In genomic region chr15:84591573-84592139, GRCm38 (mm10) we compare ENCODE assay signal across 18 mouse cellular contexts. TPM values are rescaled to one million over a fixed set of nuclear protein-coding genes. Genes with fewer than 3 reads are reported as not detected.
DNase-seq lines count a peak whose midpoint lies in the region; ATAC-seq and TF ChIP-seq lines count a peak whose summit lies in the region.
"Had no signal": no experiment of that assay in that cellular context is flagged by ENCODE, and none has a peak within 500 bp of the region (broad histone marks: within the 10 kb centered on the region; RNA-seq: fewer than 3 reads in every experiment).

No protein-coding gene starts in this region.

- peaks cover 15% of the 10 kb centered on the region; the same call in 1 of the 2 replicates for H3K4me1 ChIP-seq in heart, postnatal 0 days (ENCODE audit: control insufficient read depth, insufficient read depth)
- H3K4me1 ChIP-seq in embryonic facial prominence, embryonic 15.5 days = peaks cover 40% of the 10 kb centered on the region
- H3K4me1 ChIP-seq in limb, embryonic 13.5 days = peaks cover 43% of the 10 kb centered on the region

- no peak for DNase-seq in heart, postnatal 0 days (ENCODE audit: low spot score)
- DNase-seq in heart, postnatal 14 days = no peak
- DNase-seq in NIH3T3 (ENCODE audit: low read depth) = peak; percentile 30
- no peak for DNase-seq in right cerebral cortex, postnatal 36 days (ENCODE audit: low spot score in 2 of 2)
- DNase-seq in cerebellum, postnatal 25 days = no peak
- DNase-seq: B cell, adult 2 months; cerebellum, adult 18-20 months; gastrocnemius, postnatal 25 days; thymus, postnatal 4 days had no signal

- no peak overlapping the region for H3K9ac ChIP-seq in heart, postnatal 0 days (replicated peaks; ENCODE audit: low read depth, low read length)
- H3K9ac ChIP-seq in embryonic facial prominence, embryonic 15.5 days = no peak overlapping the region
- no peak overlapping the region for H3K9ac ChIP-seq in limb, embryonic 13.5 days
- H3K9ac ChIP-seq: embryonic facial prominence, embryonic 12.5 days; lung, embryonic 15.5 days; midbrain, embryonic 15.5 days had no signal

- intact Hi-C loops in heart, postnatal 14 days (cut with DNase I) = no loop called here

- H3K27ac ChIP-seq in heart, postnatal 0 days (ENCODE audit: low read depth) = no peak overlapping the region
- H3K27ac ChIP-seq in embryonic facial prominence, embryonic 15.5 days (replicated peaks) = 0 out of 2 replicates have a peak overlapping the region, but pooled peaks have one; percentile 22
- no peak overlapping the region for H3K27ac ChIP-seq in limb, embryonic 13.5 days
- H3K27ac ChIP-seq: embryonic facial prominence, embryonic 12.5 days; heart, embryonic 10.5 days; left cerebral cortex, adult 2 months; lung, embryonic 15.5 days; midbrain, embryonic 15.5 days had no signal

- no peaks in the 10 kb centered on the region for H3K9me3 ChIP-seq in heart, postnatal 0 days (replicated peaks; ENCODE audit: control insufficient read depth, low read length)
- no peaks in the 10 kb centered on the region for H3K9me3 ChIP-seq in embryonic facial prominence, embryonic 15.5 days (replicated peaks)
- no peaks in the 10 kb centered on the region for H3K9me3 ChIP-seq in limb, embryonic 13.5 days
- H3K9me3 ChIP-seq: embryonic facial prominence, embryonic 12.5 days; heart, embryonic 10.5 days; lung, embryonic 15.5 days; midbrain, embryonic 15.5 days had no signal

- 47% methylated on average over 13 of the region's 13 CpGs for WGBS in heart, postnatal 0 days
- WGBS in embryonic facial prominence, embryonic 15.5 days = 20% methylated on average over 13 of the region's 13 CpGs
- WGBS in limb, embryonic 13.5 days = 16% methylated on average over 13 of the region's 13 CpGs

- TF ChIP-seq EP300 in heart, postnatal 0 days (IDR thresholded peaks at IDR 0.05; ENCODE audit: low read depth) = no peak

- no peaks in the 10 kb centered on the region for H3K36me3 ChIP-seq in heart, postnatal 0 days (replicated peaks; ENCODE audit: control insufficient read depth, insufficient read depth, low read length)
- no peaks in the 10 kb centered on the region for H3K36me3 ChIP-seq in embryonic facial prominence, embryonic 15.5 days
- no peaks in the 10 kb centered on the region for H3K36me3 ChIP-seq in limb, embryonic 13.5 days
- H3K36me3 ChIP-seq: embryonic facial prominence, embryonic 12.5 days; heart, embryonic 10.5 days; lung, embryonic 15.5 days; midbrain, embryonic 15.5 days had no signal

- H3K4me2 ChIP-seq in heart, postnatal 0 days (ENCODE audit: low read depth, low read length) = no peak overlapping the region
- H3K4me2 ChIP-seq in embryonic facial prominence, embryonic 15.5 days (replicated peaks) = no peak overlapping the region
- H3K4me2 ChIP-seq in limb, embryonic 13.5 days (replicated peaks) = no peak overlapping the region; the same call in 1 of the 2 replicates
- H3K4me2 ChIP-seq: embryonic facial prominence, embryonic 12.5 days; liver, embryonic 11.5 days; lung, embryonic 15.5 days; midbrain, embryonic 15.5 days had no signal

- no peak for TF ChIP-seq CTCF in heart, postnatal 0 days (IDR thresholded peaks at IDR 0.05; ENCODE audit: low read depth)

- H3K4me3 ChIP-seq in heart, postnatal 0 days (ENCODE audit: low read depth, low read length) = no peak overlapping the region
- H3K4me3 ChIP-seq in embryonic facial prominence, embryonic 15.5 days (replicated peaks) = no peak overlapping the region
- no peak overlapping the region for H3K4me3 ChIP-seq in limb, embryonic 13.5 days
- H3K4me3 ChIP-seq: embryonic facial prominence, embryonic 12.5 days; heart, embryonic 10.5 days; left cerebral cortex, adult 2 months; lung, embryonic 15.5 days; midbrain, embryonic 15.5 days had no signal

- no peaks in the 10 kb centered on the region for H3K27me3 ChIP-seq in heart, postnatal 0 days (ENCODE audit: control insufficient read depth, insufficient read depth, low read length)
- no peaks in the 10 kb centered on the region for H3K27me3 ChIP-seq in embryonic facial prominence, embryonic 15.5 days
- H3K27me3 ChIP-seq in limb, embryonic 13.5 days = peaks cover 6% of the 10 kb centered on the region
- H3K27me3 ChIP-seq: embryonic facial prominence, embryonic 12.5 days; lung, embryonic 15.5 days; midbrain, embryonic 15.5 days had no signal

- ATAC-seq in heart, postnatal 0 days (ENCODE audit: insufficient read depth, low read depth) = 0 out of 2 replicates have a peak, but pooled peaks have one; percentile 23
- ATAC-seq in embryonic facial prominence, embryonic 15.5 days (ENCODE audit: insufficient number of reproducible peaks, low FRiP score, low TSS enrichment, low read depth) = no peak
- ATAC-seq in limb, embryonic 13.5 days (ENCODE audit: low FRiP score, low read depth) = 0 out of 2 replicates have a peak, but pooled peaks have one; percentile 21
- ATAC-seq: inflammation-experienced regulatory T-cells, adult 6 months had no signal

RNA-seq across cellular contexts. Expression of gene Rtl6, which starts 34.0 kb away (rescaled TPM):
- total RNA-seq in heart, postnatal 0 days (2014; rRNA removed; ENCODE audit: low replicate concordance) = 6.0 and 9.6 TPM in 2 replicates
- 5.2 and 5.5 TPM in 2 replicates for polyA plus RNA-seq in heart, postnatal 0 days (2015; fragmentation: Nextera tagmentation; extraction: Ambion mirVana)
- 1 to 10 TPM; 7.2 to 7.4 TPM for total RNA-seq in heart, postnatal 14 days (2021)
- 19.5 and 21.5 TPM in 2 replicates for polyA plus RNA-seq in embryonic facial prominence, embryonic 15.5 days (2015; fragmentation: Nextera tagmentation; extraction: Ambion mirVana)
- polyA plus RNA-seq in limb, embryonic 13.5 days (2015; fragmentation: Nextera tagmentation; extraction: Ambion mirVana) = 22.2 and 25.2 TPM in 2 replicates
